Mouse (Mus musculus): ENCODE results near the gene Akap6.

- TF ChIP-seq CTCF (conservative IDR thresholded peaks at IDR 0.05; ENCODE audit: low read length), result no peak
- TF ChIP-seq POU5F1 (IDR thresholded peaks at IDR 0.05; ENCODE audit: borderline replicate concordance, low read length), result no peak
These were observed 132.6 kb downstream of the Akap6 start for GRCm38 (mm10) chr12:52831782-52832181.

Measured in E14TG2a.4 (cell line).